Mouse (Mus musculus) adrenal gland, adult 18-20 months (tissue): ENCODE measurements around the gene Meioc. TPM values are rescaled to one million over a fixed set of nuclear protein-coding genes. Genes with fewer than 3 reads are reported as not detected.

Source experiments
- DNase-seq, 2 experiments: peaks; one replicate each; pipeline ENCODE4 v3.0.0; 2021 to 2022; ENCODE audit warnings: low spot score in 2 of 2
- long read RNA-seq, 2 experiments: library from polyadenylated mRNA; stranded (forward); transcript quantifications; one replicate each; pipeline ENCODE4 v2.0.0; 2021
- total RNA-seq, 2 experiments: library from RNA; stranded (reverse); gene quantifications; 1 replicate in 1 of 2; 2 replicates in 1 of 2; pipeline ENCODE4 v1.2.3; 2021

The Meioc gene
- not detected for total RNA-seq
- long read RNA-seq, experiment 1 = 0 reads
- long read RNA-seq, experiment 2 = 0 reads

- no peak for DNase-seq
These were observed at the start of gene Meioc for GRCm38 (mm10) chr11:102663416-102663815. Meioc (plus strand) TSS chr11:102663716.

- no peak for DNase-seq
These were observed 44.1 kb upstream of the Meioc start for GRCm38 (mm10) chr11:102619449-102619848.

- DNase-seq = no peak
These were observed 39.4 kb upstream of the Meioc start for GRCm38 (mm10) chr11:102623876-102624789.

DNA sequence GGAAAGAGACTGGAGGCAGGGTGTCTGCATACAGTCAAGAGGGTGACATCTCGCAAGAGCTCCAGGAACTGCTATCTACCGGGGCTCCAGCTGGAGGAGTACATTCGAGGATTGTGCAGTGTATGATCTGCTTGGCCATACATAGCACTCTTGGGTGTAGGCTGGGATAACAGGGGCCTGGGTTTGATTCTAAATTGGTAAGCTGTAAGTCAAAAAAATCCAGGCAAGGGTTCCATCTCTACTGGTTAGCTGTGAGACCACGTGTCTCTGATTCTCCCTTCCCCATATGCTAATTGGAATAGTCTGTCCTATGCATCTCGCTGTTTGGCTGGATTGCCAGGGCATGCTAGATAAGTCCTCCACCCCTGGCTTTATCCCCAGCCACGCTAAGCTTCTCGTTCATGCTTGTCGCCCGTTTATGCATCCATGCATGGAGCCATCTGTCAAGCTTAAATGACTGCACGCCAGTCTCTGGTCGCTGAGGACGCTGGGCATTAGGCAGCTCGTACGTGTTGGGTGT lies 38.6 kb upstream of the Meioc start:
- DNase-seq = no peak

DNA sequence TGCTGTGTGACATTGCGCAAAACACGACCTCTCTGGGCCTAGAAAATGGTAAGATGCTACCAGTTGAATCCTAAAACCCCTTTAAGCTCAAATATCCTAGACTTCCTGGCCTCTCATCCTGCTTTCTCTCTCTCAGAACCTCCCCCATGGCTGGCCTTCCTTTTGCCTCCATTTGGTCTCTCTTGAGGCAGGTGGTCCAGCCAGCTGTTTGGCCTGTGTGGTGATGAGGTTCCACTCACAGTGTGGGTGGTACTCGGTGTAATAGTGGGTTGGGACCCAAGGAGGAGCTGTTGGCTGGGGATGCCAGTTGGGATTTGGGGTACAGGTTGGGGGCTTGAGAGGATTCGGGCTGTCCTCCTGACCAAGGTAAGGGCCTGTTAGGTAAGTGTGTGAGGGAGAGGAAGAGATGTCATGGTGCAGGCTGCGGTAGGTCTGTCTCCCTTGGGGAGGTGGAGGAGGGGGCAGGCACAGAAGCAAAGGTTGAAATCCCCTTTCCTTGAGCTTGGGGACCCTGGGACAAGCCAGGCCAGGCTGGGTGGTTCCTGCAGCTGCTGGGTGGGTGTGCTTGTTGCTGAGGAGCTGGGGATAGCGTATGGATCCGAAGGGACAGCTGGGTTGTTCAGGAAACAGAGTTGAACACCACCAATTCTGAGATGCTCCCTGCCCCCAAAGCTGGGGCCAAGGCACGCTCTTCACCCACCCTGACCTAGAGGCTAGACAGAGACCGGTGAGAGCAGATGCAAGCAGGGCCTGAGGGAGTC lies 36.2 kb upstream of the Meioc start:
- DNase-seq = no peak

- no peak for DNase-seq
These were observed 35.0 kb upstream of the Meioc start for GRCm38 (mm10) chr11:102628529-102628928.

DNA sequence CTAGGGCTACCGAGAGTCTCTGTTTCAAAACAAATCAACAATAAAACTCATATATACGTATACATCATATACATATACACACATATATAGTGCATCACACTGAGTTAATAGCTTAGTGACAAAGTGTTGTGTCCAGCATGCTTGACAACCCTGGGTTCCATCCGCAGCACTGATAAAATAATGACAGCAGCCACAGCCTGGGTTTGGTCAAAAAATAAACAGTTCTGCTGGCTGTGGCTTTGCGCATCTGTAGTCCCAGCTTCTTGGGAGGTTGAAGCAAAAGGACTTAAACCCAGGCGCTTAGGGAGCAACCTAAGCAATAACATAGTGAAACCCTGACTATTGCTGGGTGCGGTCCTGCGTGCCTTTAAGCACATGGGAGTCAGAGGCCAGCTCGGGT lies 34.1 kb upstream of the Meioc start:
- no peak for DNase-seq

GRCm38 (mm10) chr11:102630731-102631130 lies 32.8 kb upstream of the Meioc start:
- no peak for DNase-seq

- DNase-seq = no peak
These were observed 32.3 kb upstream of the Meioc start for GRCm38 (mm10) chr11:102631203-102631602.

DNA sequence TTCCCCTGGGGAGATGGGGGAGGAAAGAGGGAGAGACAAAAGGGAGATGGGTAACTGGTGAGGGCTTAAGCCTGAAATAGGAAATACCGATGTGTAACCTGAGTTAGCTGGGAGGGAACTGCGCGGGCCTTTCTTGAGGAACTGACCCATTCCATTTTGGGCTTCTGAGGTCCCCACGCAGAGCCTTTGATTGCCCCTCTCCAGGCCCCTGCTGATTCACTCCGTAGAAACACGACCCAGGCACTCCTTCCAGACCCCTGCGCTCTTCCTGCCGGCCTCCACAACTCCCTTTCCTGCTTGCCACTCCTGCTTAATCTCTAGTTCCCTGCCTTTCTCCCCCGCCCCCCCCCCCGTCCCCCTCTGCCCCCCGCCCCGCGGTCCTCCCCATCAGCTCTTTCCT lies 30.8 kb upstream of the Meioc start:
- no peak for DNase-seq

GRCm38 (mm10) chr11:102633379-102633778 lies 30.1 kb upstream of the Meioc start:
- DNase-seq = no peak

DNA sequence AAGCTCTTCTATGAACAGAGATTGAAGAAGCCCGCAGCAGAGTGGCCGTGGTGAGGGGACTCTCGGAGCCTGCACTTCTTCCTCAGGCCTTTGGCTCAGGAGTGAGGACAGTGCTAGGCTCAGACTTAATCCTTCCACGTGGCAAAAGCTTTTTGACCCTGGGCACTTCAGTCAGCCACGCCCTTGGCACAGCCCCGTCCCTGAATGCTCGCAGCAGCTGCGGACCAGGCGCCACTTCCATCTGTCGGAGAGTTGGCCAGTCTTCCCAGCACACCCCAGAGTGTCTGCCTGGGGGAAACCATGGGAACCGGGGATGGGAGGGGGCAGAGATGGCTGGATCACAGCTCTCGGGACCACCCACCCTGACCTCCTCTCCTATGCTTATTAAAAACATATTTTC lies 26.6 kb upstream of the Meioc start:
- DNase-seq = no peak

GRCm38 (mm10) chr11:102643891-102644382 lies 19.6 kb upstream of the Meioc start:
- DNase-seq = peak; percentile 35 to 37

DNA sequence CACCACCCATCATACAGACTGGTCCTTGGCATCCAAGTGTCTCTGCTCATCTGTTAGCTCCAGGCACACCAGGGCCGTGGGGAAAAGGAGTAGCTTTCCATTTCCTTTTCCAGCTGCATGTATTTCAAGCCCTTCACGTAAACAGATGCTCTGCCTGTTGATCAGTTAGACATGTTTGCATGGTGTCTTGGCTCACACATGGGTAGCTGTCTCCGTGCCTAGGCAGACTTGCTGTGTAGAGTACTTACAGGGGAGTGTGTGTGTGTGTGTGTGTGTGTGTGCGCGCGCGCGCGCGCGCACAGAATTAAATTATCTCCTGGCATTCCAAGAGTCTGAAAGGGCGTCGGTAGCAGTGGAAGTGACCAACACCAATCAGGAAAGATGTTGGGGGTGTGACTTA lies 17.3 kb upstream of the Meioc start:
- DNase-seq = no peak

DNA sequence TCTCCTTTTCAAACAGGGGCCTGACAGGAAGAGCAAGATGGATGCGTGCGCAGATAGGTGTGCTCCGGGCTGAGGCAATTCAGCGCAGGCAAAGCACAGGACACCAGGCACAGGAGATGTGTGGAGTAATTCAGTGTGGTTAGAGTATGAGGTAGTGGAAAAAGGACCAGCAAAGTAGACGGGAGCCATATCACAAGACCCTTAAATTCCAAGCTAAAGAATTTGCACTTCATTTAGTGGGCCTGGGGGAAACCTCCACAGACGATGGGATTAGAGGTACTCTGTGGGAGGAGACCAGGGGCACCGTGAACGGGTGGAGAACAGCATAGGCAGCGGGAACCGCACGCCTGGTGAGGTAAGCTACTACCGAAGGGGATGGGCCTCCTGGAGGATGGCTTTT lies 15.6 kb upstream of the Meioc start:
- no peak for DNase-seq

GRCm38 (mm10) chr11:102651381-102651780 lies 12.1 kb upstream of the Meioc start:
- DNase-seq = peak; percentile 61 to 70

DNA sequence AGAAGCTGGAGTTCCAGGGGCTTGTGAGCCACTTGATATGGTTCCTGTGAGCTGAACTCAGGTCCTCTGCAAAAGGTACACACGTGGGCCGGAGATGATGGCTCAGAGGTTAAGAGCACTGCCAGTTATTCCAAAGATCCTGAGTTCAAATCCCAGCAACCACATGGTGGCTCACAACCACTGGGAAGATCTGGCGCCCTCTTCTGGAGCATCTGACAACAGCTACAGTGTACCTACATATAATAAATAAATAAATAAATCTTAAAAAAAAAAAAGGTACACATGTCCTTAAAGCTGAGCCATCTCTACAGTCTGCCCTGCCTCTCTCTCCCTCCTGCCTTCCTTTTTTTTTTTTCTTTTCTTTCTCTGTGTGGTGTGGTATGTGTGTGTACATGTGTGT lies 10.7 kb upstream of the Meioc start:
- no peak for DNase-seq

DNA sequence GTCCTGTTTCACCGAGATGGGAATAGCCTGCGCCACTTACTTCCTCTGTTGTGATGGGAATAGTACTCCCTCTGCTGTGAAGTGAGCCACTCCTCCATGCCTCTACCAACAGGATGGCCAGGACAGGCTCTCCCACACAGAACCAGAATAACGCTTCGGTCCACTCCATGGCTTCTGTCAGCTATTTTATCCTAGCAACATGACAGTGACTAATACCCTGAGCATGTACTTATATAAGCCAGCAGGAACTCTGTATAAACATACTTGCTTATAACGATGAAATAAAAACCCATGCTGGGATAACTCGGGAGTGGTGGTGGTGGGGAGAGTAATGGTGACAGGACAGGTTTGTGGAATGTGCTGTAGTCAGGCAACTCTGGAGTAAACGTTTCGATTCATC lies 7.6 kb upstream of the Meioc start:
- DNase-seq = no peak

DNA sequence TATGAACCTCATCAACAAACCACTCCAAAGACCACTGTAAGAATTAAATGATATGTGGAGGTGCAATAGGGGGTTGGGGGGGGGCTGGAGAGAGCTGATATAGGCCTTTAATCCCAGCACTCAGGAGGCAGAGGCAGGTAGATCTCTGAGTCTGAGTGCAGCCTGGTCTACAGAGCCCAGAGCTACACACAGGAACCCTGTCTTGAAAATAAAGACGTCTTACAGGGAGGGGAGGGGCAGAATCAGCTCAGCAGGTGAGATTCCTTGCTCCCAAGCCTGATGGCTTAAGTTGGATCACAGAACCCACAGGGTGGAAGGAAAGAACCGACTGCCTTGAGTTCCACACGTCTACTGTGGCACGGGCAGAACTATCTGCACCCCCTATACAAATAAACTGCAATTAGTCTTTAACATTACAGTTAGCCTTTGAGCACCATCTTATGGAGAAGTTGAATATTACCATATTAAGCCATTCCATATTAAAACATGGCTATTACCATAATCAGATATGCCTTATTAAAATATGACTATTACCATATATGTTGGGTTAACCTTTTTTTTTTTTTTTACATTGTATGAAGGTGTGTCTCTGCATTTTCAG lies 7.1 kb upstream of the Meioc start:
- DNase-seq = no peak

- DNase-seq = no peak
These were observed 6.6 kb upstream of the Meioc start for GRCm38 (mm10) chr11:102656931-102657330.

- no peak for DNase-seq
These were observed 1.6 kb downstream of the Meioc start for GRCm38 (mm10) chr11:102665151-102665550.
